Mouse (Mus musculus) macrophage (primary cell): ENCODE measurements around the gene Pla2g1b. TPM values are rescaled to one million over a fixed set of nuclear protein-coding genes. Genes with fewer than 3 reads are reported as not detected.
"Not testable (repeated sequence)": the region's sequence is repeated elsewhere in the genome, so short reads cannot be mapped to it uniquely, and the experiment has no call there.

ENCODE experiments used
- H3K27ac ChIP-seq: fragments of 350-480 bp; formaldehyde crosslinking; 2 replicates; pipeline ENCODE4 v1.9.0; 2021
- H3K36me3 ChIP-seq: fragments of 350-480 bp; formaldehyde crosslinking; 2 replicates; pipeline ENCODE4 v1.9.0; 2021; ENCODE audit errors: inconsistent target
- H3K4me3 ChIP-seq: fragments of 350-480 bp; formaldehyde crosslinking; 2 replicates; pipeline ENCODE4 v1.9.0; 2021; ENCODE audit errors: inconsistent target
- H3K79me2 ChIP-seq: fragments of 350-480 bp; formaldehyde crosslinking; 2 replicates; pipeline ENCODE4 v1.9.0; 2021; ENCODE audit errors: inconsistent target
- WGBS: methylation state at CpG from one replicate; pipeline ENCODE4 v1.1.7; 2026; ENCODE audit warnings: inconsistent platforms; ENCODE audit not compliant: missing documents; 5-methylcytosine and 5-hydroxymethylcytosine counted together
- polyA plus RNA-seq: library from polyadenylated mRNA; stranded (reverse); fragments of 250-400 nt; gene quantifications from 3 replicates; pipeline ENCODE4 v1.2.4, GENCODE M21; 2018; ENCODE audit warnings: inconsistent platforms

Pla2g1b gene
- polyA plus RNA-seq, 1 experiment from 2014 or later: not detected

DNA sequence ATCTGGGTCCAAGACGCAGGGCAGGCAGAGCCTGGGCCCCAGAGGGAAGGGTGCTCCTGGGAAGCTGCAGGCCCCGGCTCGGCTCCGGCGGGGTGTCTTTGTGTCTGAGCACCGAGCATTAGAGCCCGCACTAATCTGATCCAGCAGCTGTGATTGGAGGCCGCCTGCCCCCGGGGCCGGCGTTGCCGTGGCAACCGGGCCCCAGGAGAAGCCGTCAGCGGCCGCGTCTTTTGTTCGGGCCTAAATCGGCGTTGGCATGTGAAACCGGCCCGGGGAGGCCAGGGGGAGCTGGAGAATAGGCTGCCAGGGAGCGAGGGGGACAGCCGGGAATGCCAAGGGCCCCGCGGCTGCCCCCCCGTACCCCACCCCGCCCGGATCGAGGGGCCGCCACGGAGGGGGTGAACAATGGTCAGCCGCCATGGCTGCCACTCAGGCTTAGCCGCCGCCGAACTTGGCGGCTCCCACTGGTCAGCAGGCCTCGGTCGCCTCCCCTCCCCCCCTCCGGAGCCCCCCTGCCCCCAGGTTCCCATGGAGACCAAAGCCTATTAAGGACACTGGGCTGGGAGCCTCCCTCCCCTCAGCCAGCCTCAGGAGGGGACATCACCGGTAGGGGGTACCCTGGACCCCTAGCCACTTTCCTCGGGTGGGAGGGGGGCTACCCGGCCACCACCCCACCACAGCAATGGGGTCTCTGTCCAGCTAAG lies 29.5 kb upstream of the Pla2g1b start:
- H3K4me3 ChIP-seq: no peak overlapping the region
- WGBS: 6% methylated on average over 43 of the region's 43 CpGs
- no peak overlapping the region for H3K27ac ChIP-seq
- no peaks in the 10 kb centered on the region for H3K36me3 ChIP-seq
- H3K79me2 ChIP-seq: no peaks in the 10 kb centered on the region

DNA sequence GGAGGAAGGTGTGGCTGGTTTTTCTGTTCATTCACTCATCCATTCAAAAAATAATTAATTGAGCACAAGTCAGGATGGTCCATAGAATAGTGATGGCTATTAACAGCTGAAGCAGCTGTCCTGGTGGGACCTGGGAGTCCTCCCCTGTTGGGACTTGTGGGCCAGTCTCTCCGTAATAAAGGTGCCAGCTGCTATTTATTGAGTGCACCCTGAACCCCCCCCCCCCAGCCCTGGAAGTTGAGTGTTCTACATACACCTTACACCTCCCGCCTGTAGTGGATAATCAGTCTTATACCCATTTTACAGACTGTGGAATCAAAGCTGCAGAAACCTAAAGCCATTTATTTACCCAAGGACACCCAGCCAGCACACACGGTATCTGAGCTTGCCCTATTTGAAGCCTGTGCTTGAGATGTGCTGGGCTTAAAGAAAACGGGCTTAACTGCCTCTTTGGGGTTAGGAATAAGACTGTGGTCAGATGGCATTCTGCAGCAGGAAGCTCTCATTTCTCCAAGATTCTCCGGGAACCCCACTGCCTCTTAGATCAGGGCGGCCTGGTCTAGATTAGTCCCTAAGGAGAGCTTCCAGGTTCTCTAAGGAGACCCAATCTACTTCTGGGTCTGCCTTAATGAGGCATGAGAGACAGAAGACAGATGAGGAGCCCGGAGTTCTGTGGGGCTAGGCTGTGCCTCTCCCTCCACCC lies 28.7 kb upstream of the Pla2g1b start:
- no peak overlapping the region for H3K4me3 ChIP-seq
- H3K27ac ChIP-seq: no peak overlapping the region
- H3K79me2 ChIP-seq: no peaks in the 10 kb centered on the region
- no peaks in the 10 kb centered on the region for H3K36me3 ChIP-seq
- 76% methylated on average over 7 of the region's 7 CpGs for WGBS

DNA sequence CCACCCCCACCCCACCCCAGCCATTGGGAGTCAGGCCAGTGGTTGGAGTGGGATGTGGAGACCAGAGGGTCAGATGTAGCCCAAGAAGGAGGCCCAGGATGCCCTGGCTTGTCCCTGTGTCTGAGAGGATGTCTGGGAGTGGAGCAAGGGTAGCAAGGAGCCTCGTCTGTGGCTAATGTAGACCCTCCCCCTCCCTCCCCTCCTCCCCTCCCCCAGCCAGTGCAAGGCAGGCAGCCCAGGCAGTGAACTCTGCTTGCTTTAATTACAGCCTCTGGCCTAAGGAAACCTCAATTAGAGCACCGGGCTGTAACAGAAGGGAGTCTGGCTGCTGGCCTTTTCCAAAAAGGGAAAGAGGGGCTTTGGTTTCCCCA lies 28.1 kb upstream of the Pla2g1b start:
- WGBS: 53% methylated on average over 2 of the region's 2 CpGs

DNA sequence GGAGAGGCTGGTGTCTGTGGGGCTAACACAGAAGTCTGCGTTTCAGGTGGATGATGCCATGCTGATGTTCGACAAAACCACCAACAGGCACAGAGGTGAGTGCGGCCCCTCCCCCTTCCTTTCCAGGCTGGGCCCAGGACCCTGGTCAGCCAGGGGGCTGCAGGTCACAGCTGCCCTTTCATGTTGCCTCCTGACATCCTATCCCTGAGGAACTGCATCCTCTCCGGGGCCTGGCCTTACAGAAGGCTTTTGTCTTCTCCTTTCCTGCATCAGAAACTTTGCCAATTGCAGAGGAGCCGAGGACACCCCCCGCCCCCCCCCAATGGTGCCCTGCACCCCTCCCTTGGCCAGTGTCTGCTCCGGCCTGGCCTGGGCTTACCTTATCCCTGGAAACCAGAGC lies 27.4 kb upstream of the Pla2g1b start:
- WGBS: 80% methylated on average over 6 of the region's 7 CpGs
- no peaks in the 10 kb centered on the region for H3K79me2 ChIP-seq
- H3K27ac ChIP-seq: no peak overlapping the region
- H3K4me3 ChIP-seq: no peak overlapping the region
- H3K36me3 ChIP-seq: no peaks in the 10 kb centered on the region

More for the DNA sequence above, 28.1 kb upstream of the Pla2g1b start:
- Histone ChIP-seq H3K36me3 (no peaks in the 10 kb centered on the region), H3K79me2 (no peaks in the 10 kb centered on the region), H3K27ac (no peak overlapping the region), H3K4me3 (no peak overlapping the region)

DNA sequence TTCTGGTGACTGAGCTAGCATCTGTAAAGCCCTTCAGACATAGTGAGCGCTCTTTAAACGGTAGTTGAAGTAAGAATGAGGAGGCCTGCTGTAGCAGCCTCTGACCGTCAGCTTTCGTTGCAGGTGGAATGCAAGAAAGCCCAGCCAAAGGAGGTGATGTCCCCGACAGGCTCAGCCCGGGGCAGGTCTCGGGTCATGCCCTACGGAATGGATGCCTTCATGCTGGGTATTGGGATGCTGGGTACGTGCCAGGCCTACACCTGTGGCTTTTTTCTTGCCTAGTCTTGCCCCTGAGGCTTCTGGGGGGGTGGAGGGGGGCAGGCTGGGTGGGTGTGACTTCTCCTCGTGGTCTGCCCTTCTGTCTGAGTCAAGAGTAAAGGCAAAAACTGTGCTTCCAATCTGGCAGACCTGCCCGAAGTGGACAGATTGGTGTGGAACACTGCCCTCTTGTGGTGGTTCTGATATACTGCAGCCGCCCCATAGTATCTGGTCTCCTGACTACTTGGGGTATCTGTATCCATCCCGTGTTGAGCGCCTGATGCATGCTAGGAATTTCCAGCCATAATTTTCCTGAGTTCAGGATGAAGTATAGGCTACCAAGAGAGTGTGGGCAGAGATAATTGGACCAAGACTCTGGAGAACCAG lies 24.7 kb upstream of the Pla2g1b start:
- Histone ChIP-seq H3K27ac (no peak overlapping the region), H3K36me3 (no peaks in the 10 kb centered on the region), H3K79me2 (no peaks in the 10 kb centered on the region), H3K4me3 (no peak overlapping the region)
- WGBS: 41% methylated on average over 14 of the region's 14 CpGs

DNA sequence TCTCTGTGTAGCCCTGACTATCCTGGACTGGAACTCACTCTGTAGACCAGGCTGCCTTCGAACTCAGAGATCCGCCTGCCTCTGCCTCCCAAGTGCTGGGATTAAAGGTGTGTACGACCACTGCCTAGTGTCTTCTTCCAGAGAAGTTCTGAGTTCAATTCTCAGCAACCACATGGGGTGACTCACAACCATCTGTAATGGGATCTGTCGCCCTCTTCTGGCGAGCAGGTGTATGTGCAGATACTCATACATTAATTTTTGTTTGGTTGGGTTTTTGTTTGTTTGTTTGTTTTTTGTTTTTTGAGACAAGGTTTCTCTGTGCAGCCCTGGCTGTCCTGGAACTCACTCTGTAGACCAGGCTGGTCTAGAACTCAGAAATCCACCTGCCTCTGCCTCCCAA lies 23.4 kb upstream of the Pla2g1b start:
- not testable (repeated sequence) for H3K79me2 ChIP-seq, H3K27ac ChIP-seq, H3K36me3 ChIP-seq, H3K4me3 ChIP-seq
- WGBS: 59% methylated on average over 5 of the region's 5 CpGs

DNA sequence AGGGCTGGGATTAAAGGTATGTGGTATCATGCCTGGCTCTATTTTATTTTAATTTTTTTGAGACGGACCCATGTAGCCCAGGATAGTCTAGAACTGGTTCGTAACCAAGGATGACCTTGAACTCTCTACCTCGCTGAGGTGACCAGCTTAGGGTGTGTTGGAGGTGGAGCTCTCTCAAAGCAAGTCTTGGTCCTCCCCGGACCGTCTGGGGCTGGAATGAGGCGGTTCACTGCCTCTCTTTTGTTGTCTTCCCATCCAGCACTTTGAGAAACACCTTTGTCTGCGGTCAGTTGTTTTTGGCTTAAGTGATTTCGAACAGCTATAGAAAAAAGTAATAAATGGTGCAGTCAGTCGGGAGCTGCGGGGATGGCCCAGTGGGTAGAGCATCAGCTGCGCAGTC lies 21.9 kb upstream of the Pla2g1b start:
- H3K4me3 ChIP-seq: no peak overlapping the region
- H3K27ac ChIP-seq: no peak overlapping the region
- H3K36me3 ChIP-seq: no peaks in the 10 kb centered on the region
- WGBS: 97% methylated on average over 11 of the region's 11 CpGs
- no peaks in the 10 kb centered on the region for H3K79me2 ChIP-seq

DNA sequence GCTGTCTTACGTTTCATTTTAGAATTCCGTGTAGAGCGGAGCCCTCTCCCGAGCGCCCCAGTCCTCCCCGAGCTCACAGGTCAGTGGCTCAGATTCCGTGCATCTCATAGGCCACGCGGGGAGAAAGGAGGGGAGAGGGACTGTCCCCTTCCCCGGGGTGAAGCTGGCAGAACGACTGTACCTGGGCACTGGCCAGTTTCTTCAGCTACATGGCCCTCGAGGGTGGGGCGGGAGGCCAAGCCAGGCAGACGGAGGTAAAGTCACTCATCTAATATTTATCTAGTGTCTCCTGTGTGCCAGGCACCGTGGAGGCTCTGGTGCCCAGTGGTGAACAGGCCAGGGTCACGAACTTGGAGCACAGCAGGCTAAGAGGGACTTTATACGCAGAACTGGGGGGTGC lies 19.0 kb upstream of the Pla2g1b start:
- H3K4me3 ChIP-seq: no peak overlapping the region
- H3K27ac ChIP-seq: no peak overlapping the region
- 86% methylated on average over 17 of the region's 17 CpGs for WGBS
- H3K79me2 ChIP-seq: no peaks in the 10 kb centered on the region
- H3K36me3 ChIP-seq: no peaks in the 10 kb centered on the region

DNA sequence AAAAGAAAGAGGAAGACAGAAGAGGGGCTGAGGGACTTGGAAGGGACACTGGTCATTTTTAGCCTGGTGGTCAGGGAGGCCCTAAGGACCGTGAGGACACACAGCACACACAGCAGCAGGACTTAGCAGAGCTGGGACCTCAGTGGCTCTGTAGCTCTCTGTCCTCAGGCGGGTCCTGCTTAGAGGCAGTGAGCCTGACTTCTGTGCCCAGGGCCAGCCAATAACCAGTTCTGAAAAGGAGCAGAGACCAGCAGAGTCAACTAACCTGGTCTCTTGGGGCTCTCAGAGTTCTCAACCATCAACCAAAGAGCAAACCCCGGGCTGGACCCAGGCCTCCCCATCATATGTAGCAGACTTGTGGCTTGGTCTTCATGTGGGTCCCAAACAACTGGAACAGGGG lies 16.8 kb upstream of the Pla2g1b start:
- WGBS: 83% methylated on average over 3 of the region's 3 CpGs
- Histone ChIP-seq H3K36me3 (no peaks in the 10 kb centered on the region), H3K27ac (no peak overlapping the region), H3K4me3 (no peak overlapping the region), H3K79me2 (no peaks in the 10 kb centered on the region)

DNA sequence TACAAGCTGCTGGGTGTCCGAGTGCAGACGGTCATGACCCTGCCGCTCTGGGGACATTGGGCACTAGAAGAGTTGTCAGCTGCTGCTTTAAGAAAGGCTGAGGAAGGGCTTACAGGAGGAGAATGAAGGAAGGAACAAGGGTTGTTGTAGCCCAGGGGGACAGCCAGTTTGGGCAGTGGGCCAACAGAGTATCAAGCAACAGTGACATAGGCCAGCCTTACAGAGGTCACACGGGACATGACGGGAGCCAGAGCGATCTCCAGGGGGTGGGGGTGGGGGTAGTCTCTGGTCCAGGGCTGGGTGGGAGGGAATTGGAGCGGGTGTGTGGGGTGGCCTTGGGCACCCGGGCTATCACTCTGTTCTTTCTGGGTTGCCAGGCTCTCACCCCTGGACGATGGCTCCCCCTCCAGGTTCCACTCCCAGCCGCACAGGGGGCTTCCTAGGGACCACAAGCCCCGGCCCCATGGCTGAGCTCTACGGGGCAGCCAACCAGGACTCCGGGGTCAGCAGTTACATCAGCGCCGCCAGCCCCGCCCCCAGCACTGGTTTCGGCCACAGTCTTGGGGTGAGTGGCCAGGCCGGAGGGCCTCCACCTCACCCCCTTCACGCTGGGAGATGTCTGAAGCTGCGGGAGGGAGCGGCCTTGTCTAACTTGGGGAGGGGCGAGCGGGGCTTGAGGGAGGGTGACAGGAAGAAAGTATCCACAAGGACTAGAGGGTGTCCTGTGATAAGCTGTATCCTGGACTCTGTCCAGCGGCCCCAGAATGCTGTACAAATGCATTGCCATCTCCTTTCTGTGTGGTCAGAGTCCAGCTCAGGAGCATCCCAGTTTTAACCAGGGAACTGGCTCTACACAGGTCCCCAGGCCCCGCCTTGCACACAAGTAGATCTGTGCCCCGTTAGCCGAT lies 15.4 kb upstream of the Pla2g1b start:
- H3K79me2 ChIP-seq: no peaks in the 10 kb centered on the region
- 92% methylated on average over 27 of the region's 27 CpGs for WGBS
- H3K27ac ChIP-seq: no peak overlapping the region
- no peak overlapping the region for H3K4me3 ChIP-seq
- H3K36me3 ChIP-seq: no peaks in the 10 kb centered on the region

DNA sequence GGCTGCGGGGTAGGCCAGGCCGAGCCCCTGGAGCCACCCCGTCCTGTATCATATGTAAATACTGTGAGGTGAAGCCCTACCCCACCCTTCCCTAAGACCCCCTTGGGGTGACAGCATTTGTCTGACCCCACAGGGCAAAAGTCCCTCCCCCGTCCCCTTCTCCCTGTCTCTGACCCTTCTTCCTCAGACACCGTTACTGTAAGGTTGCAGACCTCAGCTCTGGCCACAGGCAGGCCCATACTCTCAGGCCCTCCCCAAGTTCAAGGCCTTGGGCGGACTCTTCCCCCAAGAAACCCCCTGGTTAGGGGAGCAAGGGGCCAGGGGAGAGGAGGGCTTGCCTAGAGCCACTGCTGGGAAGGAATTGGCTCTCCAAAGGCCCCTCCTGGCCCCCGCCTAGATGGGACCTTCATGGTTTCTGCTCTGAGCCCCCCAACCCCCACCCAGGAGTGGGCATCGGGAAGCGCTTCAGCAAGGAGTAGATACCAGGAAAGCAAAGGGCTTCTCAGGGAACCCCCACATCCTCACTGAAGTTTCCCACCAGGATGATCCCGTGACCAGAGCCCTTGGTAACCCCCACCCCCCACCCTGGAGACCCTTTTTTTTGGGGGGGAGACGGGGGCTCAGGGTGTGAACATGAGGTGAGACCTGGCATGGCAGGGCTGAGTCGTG lies 11.5 kb upstream of the Pla2g1b start:
- Histone ChIP-seq H3K79me2 (no peaks in the 10 kb centered on the region), H3K27ac (no peak overlapping the region), H3K36me3 (no peaks in the 10 kb centered on the region), H3K4me3 (no peak overlapping the region)
- WGBS: 88% methylated on average over 9 of the region's 12 CpGs

DNA sequence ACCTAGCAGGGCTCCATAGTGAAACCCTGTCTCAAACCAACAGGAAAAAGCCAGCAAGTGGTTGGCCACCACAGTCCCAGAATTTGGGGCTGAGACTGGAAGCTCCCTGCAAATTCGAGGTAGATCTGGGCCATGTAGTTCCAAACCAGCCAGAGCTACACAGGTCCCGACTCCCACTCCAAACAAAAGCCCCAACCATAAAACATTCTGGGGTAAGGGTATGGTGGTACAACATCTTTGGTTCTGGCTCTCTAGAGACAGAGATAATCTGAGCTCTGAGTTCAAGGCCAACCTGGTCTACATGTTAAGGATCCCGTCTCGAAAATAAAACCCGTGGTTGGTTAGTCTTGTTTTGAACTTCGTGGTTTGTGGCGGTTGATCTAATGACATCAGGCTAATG lies 10.2 kb upstream of the Pla2g1b start:
- Histone ChIP-seq H3K4me3 (no peak overlapping the region), H3K79me2 (no peaks in the 10 kb centered on the region), H3K36me3 (no peaks in the 10 kb centered on the region), H3K27ac (no peak overlapping the region)
- WGBS: 70% methylated on average over 7 of the region's 7 CpGs

DNA sequence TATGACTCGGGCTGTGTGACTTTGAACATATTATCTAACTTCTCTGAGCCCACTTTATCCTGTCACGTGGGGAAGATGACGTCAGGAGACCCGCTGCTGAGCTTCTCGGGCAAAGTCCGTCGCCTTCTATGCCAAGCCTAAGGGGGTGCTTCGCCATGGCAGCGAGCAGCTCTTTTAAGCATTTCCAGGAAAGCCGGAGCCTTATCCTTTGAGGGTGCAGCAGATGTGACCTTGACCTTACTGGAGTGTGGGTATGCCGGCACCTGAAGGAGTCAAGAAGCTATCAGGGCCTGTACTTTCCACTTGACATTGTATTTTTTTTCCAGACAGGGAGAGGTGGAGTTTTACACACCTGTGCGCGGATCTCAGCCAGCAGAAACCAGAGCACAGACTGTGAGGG lies 7.1 kb upstream of the Pla2g1b start:
- H3K27ac ChIP-seq: no peak overlapping the region
- no peaks in the 10 kb centered on the region for H3K36me3 ChIP-seq
- WGBS: 81% methylated on average over 13 of the region's 13 CpGs
- H3K4me3 ChIP-seq: no peak overlapping the region
- H3K79me2 ChIP-seq: no peaks in the 10 kb centered on the region

DNA sequence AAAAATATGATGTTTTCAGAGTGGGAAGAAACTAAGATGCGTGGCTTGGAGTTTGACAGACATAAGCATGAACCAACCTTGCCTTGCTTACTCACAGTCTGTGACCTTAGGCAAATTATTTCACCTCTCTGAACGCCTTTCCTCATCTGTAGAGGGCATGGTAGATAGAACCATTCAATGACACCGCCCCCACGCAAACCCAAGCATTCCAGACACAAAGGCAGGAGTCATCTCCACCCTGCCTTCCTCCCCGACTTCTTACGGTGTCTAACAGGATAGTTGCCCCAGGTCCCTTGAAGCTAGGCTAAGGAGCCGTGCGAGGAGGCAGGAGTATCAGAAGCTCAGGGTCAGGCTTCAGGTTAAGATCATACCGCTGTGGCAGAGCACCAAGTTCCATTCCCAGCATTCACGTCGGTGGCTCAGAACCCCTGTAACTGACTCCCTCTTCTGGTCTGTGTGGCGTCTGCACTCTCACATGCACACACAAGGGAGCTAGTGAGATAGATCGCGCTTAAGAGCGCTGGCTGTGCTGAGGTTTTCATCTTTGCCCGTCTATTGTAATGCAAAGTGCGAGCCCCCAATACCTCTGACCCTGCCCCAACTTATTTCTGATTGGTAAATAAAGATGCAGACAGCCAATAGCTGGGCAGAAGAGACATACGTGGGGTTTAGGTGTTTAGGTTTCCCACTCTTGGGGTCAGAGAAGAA lies 1.5 kb upstream of the Pla2g1b start:
- Histone ChIP-seq H3K79me2 (no peaks in the 10 kb centered on the region), H3K36me3 (no peaks in the 10 kb centered on the region), H3K4me3 (no peak overlapping the region), H3K27ac (no peak overlapping the region)
- WGBS: 91% methylated on average over 18 of the region's 18 CpGs
